Mouse (Mus musculus) kidney, postnatal 36 days (tissue): ENCODE measurements around the gene Hspa1a.
"Not testable (repeated sequence)": the region's sequence is repeated elsewhere in the genome, so short reads cannot be mapped to it uniquely, and the experiment has no call there.

Experiments used
- DNase-seq, 2 experiments: peaks; one replicate each; pipeline ENCODE4 v3.0.0; 2021 to 2022; ENCODE audit warnings: mixed read lengths in 2 of 2

The Hspa1a gene

GRCm38 (mm10) chr17:34972069-34972749 lies at the start of gene Hspa1a, which contains the start of gene Hspa1l:
Hspa1a (minus strand) TSS chr17:34972156.
Hspa1l (plus strand) TSS chr17:34972703.
- peak; percentile 84 to 95 for DNase-seq

GRCm38 (mm10) chr17:35021163-35021808 lies 49.3 kb upstream of the Hspa1a start:
- DNase-seq = peak; percentile 87 to 95

- no peak for DNase-seq
Observed at GRCm38 (mm10) chr17:35020551-35020950, 48.6 kb upstream of the Hspa1a start.

- DNase-seq = no peak
Observed at GRCm38 (mm10) chr17:35019894-35020293, 47.9 kb upstream of the Hspa1a start.

- DNase-seq = no peak
Observed at GRCm38 (mm10) chr17:35018171-35018570, 46.2 kb upstream of the Hspa1a start.

GRCm38 (mm10) chr17:35017706-35018030 lies 45.7 kb upstream of the Hspa1a start:
- DNase-seq = no peak

GRCm38 (mm10) chr17:35016791-35017705 lies 45.1 kb upstream of the Hspa1a start:
- DNase-seq = no peak

GRCm38 (mm10) chr17:35016376-35016775 lies 44.4 kb upstream of the Hspa1a start, which contains the start of gene Vwa7:
Vwa7 (plus strand) TSS chr17:35016579.
- DNase-seq = peak; percentile 45 to 62

- no peak for DNase-seq
Observed at GRCm38 (mm10) chr17:35015296-35015695, 43.3 kb upstream of the Hspa1a start.

GRCm38 (mm10) chr17:35013221-35013620 lies 41.3 kb upstream of the Hspa1a start:
- DNase-seq = no peak

- no peak for DNase-seq
Observed at GRCm38 (mm10) chr17:35012430-35012829, 40.5 kb upstream of the Hspa1a start.

- DNase-seq = no peak
Observed at GRCm38 (mm10) chr17:35011440-35011839, 39.5 kb upstream of the Hspa1a start.

GRCm38 (mm10) chr17:35009586-35009985 lies 37.6 kb upstream of the Hspa1a start:
- no peak for DNase-seq

GRCm38 (mm10) chr17:35007387-35007991 lies 35.5 kb upstream of the Hspa1a start:
- no peak for DNase-seq

GRCm38 (mm10) chr17:35005902-35006301 lies 33.9 kb upstream of the Hspa1a start:
- DNase-seq = not testable (repeated sequence)

- no peak for DNase-seq
Observed at GRCm38 (mm10) chr17:35005158-35005557, 33.2 kb upstream of the Hspa1a start.

GRCm38 (mm10) chr17:35004075-35004717 lies 32.2 kb upstream of the Hspa1a start:
- no peak for DNase-seq

- no peak for DNase-seq
Observed at GRCm38 (mm10) chr17:35003022-35003838, 31.3 kb upstream of the Hspa1a start.

GRCm38 (mm10) chr17:35002153-35002865 lies 30.4 kb upstream of the Hspa1a start:
- DNase-seq = no peak

- DNase-seq = peak in 1 of 2 experiments; percentile 24
Observed at GRCm38 (mm10) chr17:35001452-35002152, 29.6 kb upstream of the Hspa1a start.
